Mouse (Mus musculus): ENCODE results near the gene Clic1. TPM values are rescaled to one million over a fixed set of nuclear protein-coding genes. Genes with fewer than 3 reads are reported as not detected.

The Clic1 gene
- polyA plus RNA-seq (2014; fragmentation: Illumina TruSeq; extraction: RNeasy Lipid Tissue Mini Kit (QIAGEN cat#74804); ENCODE audit: low read depth, low replicate concordance), result 25.4 TPM

DNA sequence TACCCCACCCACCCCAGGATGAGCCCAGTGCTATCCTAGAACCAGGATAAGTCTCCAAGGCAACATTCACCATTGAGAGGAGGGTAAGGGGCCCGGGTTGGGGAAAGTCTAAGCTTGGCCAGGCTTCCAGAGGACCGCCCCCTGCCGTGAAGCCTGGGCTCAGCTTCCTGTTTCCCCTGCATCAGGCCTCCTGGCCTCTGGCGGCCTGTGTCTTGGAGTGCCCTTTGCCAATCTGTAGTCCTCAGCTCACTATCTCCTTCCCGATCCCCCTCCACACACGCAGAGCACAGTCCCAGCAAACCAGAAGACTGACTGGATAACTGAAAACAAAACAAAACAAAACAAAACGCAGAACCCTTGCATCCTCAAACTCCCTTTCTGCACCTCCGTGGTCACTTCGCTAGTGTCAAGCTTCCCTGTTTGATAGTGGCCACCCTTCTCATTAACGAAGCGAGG, at the start of gene Clic1:
Gene Clic1 (plus strand): TSS at position 406 of the 456 bp plus-strand sequence.

DNA sequence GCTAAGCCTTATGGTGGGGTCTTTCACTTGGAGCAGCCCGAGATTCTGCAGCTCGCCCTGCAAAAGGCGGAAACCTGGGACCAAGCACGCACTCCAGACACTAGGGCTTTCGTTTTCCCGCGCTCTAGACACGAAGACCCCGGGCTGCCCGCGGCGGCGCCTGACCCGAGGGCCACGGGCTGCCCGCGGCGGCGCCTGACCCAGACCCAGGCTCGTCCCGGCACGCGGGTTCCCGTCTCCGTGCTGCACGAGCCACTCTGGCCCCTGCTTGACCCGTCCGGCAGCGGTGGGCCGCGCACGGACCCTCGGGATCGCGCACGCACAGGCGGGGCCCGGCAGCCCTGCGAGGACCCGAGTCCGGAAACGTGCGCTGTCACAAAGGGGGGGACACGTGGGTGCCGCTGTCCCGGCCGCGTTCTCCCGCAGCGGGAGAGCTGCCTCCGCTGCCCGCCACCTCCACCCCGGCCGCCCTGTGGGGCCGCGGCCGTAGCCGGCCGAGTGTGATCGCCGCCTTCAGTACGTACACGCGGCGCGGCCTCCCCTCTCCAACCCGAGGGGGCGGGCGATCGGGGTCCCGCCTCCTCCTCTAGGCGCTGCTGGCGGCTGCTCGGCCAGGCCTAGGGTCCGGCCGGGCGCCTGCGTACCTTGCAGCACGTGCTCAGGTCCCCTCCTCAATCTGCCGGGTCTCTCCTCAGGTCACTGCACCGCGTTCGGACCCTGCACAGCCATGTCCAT, 48.9 kb upstream of the Clic1 start, which contains the start of gene Vars:
Gene Vars (plus strand): TSS at position 271 of the 735 bp plus-strand sequence.

DNA sequence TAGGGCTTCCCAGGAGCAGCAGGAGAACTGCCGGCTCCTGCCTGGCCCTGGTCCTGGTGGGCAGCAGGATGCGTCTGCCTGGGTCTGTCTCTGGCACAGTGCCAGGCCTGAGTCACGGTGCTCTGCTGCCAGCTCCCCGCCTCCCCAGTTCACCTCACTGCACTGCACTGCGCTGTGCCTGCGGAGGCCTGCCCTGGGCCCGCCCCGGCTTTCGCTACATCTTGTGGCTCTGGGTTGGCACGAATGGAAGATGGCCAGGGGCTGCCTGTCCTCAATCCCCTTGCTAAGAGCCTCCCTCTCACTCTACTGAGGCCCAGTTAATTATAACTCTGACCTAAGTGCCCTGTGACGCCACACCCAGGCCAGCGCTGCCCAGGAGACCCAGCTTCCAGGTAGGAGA, 33.4 kb upstream of the Clic1 start, which contains the start of gene Vwa7:
Gene Vwa7 (plus strand): TSS at position 204 of the 400 bp plus-strand sequence.

DNA sequence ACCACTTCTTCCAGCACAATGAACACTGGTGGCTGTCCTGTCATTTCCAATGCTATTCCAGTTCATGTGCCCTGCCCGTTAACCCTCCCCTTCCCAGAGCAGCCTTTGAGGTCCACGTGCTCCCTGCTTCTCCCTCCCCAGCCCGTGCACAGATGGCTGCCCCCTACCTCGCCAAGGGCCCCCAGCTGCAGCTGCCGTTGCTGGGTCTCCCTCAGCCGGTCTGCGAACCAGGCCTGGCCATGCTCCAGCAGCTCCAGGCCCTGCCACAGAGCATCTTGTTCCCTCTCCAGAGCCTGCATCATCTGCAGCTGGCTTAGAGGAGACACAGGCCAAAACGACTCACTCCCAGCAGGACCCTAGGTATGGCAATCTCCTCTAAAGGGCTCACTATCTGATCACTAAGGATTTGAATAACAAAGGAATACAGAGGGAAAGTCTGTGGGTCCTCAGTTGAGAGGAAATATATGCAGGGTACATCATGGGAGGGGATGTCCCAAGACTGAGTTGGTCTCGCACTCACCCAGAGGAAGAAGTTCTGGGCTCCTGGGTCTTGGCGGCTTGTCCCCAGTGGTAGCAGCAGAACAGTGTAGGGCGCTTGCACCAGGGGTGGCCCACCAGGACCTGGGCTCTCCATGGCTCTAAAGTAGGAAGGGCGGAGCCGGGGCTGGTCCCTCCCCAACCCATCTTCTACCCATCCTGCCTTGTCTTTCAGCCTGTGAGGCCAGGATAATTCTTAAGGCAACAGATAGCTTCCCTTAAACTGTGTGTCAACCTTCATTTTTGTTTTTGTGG, 22.3 kb upstream of the Clic1 start, which contains the start of gene Sapcd1:
Gene Sapcd1 (minus strand): TSS at position 740 of the 792 bp plus-strand sequence.

DNA sequence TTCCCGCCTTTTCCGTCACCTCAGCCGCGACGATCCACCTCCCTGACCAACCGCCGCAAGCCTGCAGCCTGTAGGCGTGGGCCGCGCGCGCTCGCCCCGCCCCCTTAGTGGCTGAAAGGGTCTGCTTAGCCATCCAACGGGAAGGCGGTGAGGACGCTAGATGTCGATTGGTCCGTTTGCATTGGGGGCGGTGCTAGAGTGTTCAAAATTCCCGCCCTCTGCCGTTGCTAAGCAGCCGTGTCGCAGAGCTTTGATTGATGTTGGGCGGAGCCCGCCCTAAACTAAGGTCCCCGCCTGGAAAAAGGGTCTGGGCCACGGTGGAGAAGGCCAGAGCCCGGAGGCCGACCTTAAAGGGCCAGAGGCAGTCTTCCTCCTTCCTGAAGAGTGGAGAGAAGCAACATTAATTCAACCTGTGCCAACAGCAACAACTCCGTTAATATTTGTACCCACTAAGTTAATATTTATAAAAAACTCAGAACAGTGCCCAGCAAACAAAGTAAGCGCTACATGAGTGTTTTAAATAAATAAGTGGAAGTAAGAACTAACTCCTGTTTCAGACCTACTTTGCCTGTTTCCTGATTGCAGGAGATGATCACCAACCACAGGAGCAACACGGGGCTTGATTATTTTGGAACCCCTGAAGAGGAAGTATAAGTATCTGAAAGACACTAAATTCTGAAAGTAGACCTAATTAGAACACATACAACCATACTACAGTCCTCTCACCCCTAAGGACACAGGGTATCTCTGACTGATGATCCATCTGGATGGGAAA, 2.9 kb upstream of the Clic1 start, which contains the start of gene Msh5:
Gene Msh5 (minus strand): TSS at position 65 of the 775 bp plus-strand sequence.

DNA sequence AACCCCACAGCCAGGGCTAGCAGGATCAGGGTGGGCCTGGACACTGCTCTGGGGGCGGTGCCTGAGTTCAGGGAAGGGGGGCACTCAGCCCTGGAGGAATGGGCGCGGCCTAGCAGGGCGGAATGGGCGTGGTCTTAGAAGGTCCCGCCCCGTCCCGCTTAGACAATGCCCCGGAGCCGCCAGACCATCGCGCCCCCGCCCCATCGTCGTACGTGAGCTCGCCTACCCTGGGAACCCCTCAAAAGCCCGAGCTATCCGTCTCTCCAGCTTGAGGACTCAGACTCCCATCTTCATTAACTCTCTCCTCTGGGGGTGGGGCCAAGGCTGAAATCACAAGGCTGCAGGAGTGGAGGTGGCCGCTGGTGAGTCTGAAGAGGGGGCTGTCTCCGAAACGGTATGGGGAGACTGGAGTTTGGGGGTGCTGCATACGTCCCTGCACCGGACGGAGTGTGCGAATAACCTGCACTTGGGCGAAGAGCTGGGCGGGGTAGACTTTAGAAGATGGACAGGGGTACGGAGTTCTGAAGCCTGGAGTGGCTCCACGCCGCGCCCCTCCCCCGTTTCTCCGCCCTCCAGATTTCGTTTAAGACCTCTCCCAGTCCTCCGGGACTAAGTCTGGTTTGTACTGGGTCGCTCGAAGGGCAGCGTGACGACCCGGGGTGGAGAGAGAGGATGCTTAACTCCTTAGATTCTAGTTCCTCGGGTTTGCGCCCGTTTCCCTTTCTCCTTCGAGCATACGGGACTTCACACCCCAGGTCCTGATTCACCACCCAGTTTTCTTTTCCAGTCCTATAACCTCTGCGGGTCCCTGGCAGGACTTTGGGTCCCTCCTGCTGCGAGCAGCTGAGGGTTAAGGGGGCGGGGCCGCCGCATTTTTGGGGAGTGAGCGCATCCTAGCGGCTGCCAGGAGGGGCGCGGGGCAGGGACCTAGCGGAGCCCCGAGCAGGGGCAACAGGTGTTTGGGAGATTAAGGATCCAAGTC, 9.4 kb downstream of the Clic1 start, which contains the start of gene Ddah2:
Gene Ddah2 (plus strand): TSS at position 125 of the 982 bp plus-strand sequence.

DNA sequence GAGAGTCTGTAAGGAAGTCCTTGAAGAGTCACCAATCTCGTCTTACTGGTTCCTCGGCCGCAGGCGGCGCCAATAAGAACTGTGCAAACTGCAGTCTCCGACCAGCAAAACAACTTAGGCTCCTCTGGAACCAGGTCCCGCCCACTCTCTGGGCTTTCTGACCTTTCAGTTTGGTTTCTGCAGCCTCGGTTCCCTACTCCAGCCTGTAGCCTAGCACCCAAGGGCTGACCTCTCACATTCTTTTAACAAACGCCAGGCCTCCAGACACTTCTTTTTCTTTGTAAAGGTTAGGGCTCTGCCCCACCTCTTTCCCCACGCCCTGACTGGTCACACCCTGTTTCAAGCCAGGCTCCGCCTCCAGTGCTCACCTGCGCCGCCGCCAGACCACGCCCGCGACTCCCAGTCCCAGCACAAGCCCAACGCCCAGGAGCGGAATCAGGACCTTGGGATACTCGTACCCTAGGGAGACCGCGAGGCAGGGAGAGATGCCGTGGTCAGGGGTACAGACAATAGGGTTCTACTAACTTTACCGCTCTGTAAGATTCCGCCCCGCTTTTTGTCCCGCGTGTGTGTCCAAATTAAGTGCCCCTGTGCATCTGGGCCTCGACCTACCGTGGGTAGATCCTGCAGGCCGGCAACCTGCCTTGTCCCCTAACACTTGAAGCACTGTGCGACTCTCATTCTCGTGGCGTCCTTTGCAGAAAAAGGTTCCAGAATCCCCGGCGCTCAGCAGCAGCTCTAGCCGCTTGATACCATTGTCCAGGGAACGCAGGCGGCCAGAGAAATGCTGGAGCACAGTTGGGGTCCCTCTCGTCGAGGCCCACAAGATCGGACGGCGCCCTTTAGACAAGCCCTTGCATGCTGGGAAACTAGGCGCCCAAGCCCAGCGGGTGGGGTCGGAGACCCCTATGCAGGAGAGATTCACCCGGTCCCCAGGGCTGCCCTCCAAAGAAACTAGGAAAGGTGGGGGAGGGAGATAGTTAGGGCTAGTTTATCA, 15.5 kb downstream of the Clic1 start, which contains the start of gene Ly6g6c:
Gene Ly6g6c (plus strand): TSS at position 438 of the 997 bp plus-strand sequence.

DNA sequence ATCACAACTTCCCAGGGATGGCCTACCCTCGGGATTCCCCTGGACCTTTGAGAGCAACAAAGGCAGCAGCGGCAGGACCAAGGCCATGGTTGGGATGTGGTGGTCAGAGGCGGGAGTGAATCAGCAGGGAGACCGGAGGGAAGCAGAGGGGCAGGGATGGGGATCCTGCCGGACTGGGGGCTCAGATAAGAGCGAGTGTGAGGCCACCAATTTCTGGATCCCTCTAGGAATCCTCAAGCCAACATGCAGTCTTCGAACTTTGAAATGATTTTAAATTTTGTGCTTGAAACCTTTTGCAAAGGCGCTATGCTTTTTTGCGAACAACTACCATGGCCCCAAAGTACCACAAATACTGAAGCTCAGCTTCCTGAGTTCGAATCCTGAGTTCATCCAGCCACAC, 16.3 kb downstream of the Clic1 start, which contains the start of gene Mpig6b:
Gene Mpig6b (minus strand): TSS at position 101 of the 400 bp plus-strand sequence.

DNA sequence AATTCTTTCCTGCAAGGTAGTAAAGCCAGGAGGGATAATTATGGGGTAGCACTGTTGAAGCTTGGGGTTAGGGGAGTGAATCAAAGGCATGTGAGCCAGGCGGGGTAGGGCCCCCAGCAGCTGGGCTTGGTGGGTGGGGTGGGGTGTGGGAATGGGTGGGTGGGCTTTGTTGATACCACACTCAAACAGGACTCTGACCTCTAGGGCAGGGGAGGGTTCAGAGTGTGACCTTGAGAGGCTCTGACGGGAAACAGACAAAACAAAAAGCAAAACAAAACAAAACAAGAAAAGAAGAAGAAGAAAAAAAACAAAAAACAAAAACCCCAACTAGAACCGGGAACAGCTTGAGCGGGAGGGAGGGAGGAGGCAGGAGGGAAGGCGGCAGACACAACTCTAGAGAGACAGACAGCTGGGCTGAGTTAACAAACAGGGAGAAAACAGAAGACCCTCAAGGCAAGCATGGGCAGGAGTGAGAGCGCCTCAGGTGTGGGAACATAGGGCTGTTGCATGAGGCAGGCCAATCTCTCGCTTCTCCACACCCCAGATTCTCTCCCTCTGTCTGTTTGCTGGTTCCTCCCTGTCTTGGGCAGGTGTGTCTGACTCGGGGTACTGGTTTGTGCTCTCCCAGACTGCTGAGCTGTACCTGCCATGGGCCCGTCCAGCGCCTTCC, 26.9 kb downstream of the Clic1 start, which contains the start of gene Ly6g6e:
Gene Ly6g6e (plus strand): TSS at position 396 of the 670 bp plus-strand sequence.

DNA sequence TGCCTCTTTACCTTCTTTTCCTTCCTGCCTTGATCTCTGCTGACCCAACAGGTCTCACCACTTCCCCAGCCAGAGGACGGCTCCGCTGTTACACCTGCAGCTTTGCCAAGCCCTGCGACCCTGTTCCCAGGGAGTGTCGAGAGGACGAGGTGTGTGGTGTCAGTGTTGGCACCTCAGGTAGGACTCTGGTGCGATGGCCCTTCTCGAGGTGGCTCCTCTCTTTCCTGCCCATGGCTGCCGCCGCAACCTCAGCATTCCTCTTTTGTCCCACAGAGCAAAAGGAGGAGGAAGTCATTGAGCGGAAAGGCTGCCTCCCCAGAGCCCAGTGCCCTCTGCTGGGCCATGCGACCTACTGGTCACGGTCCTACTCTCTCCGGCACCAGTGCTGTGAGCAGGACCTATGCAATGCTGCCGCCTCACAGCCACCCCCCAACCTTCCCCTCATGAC, 28.0 kb downstream of the Clic1 start, which contains the start of gene Ly6g6d:
Gene Ly6g6d (minus strand): TSS at position 280 of the 448 bp plus-strand sequence.

DNA sequence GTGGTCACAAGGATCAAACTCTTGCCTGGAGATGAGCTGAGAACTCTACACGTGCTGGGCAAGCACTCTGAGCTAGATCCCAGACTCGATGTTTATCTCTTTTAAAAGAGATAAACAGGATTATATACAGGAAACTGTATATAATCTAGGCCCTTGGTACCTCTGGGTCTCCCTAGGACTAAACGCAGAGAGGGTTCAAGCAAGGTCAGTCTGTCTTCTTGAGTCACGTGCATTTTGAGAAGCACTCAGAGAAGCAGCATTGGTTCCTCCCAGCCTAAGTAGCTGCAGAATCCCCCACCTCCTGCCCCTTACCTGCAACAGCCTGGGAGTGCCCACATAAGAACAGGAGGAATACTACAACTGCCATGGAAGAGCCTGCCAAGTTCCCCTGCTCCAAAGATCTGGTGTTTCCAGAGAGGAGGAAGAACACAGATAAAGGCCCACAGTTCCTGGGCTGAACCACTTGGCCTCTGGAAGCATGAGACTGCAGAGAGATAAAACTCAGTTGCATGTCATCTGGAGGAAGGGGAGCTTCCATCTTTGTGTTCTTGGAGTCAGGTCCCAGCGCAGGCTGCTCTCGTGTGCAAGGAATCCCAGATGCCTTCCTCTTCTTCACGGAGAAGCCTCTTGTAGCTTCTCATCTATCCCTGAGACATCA, 35.6 kb downstream of the Clic1 start, which contains the start of gene Ly6g6f:
Gene Ly6g6f (minus strand): TSS at position 403 of the 658 bp plus-strand sequence.

DNA sequence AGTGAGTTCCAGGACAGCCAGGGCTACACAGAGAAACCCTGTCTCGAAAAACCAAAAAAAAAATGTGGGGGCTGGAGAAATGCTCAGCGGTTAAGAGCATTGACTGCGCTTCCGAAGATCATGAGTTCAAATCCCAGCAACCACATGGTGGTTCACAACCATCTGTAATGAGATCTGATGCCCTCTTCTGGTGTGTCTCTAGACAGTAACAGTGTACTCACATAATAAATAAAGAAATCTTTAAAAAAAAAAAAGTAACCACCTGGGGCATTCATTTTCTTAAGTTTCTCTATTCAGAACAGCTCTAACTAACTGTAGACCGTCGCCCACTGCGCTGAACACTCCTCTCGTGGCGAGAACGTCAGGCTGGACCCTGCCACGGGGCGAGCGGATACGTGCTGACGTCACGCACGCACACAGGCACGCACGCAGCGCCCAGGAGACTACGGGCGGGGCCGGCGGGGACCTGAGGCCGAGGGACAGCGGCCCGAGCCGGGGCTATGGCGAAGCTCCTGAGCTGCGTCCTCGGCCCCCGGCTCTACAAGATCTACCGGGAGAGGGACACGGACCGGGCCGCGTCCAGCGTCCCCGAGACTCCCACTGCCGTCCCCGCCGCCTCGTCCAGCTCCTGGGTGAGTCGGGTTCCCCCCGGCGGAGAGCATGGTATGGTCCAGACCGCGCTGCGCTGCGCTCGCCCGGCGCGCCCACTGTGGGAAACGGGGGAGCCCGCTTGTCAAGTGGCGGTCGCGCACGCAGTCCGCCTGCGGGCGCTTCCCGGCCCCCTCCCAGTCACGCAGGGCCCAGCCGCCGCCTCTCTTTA, 39.3 kb downstream of the Clic1 start, which contains the start of gene Abhd16a:
Gene Abhd16a (plus strand): TSS at position 439 of the 820 bp plus-strand sequence.

DNA sequence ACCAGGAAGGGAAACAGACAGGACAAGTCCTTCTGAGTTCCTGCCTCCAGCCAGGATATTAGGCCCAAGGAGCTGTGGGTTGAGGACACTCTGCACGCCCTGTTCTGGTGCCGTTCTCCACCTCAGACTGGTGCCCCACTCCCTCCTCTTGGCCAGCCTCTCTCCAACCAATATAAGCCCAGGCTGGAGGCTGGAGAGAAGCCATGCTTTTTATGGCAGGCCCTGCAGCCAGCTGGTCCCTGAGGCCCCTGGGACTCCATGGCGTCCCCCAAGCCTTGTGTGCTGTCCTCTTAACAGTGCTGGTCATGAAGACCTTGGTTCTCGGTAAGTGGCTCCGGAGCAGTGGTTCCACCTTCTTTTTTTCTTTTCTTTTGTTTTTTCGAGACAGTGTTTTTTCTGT, 58.3 kb downstream of the Clic1 start, which contains the start of gene Ly6g5c:
Gene Ly6g5c (plus strand): TSS at position 183 of the 400 bp plus-strand sequence.

Data from kidney, adult 10 weeks (tissue).